Mouse (Mus musculus): ENCODE results near the gene Ppil6. TPM values are rescaled to one million over a fixed set of nuclear protein-coding genes. Genes with fewer than 3 reads are reported as not detected.

The Ppil6 gene
- polyA plus RNA-seq, 1 experiment from 2014 or later: 1.8 TPM

- Histone ChIP-seq H3K36me3 (ENCODE audit: control insufficient read depth, insufficient read depth, low read length) (no peaks in the 10 kb centered on the region), H3K9ac (replicated peaks; ENCODE audit: low read depth, low read length) (no peak overlapping the region), H3K27ac (ENCODE audit: low read length) (no peak overlapping the region), H3K4me1 (ENCODE audit: control insufficient read depth, insufficient read depth, low read length) (peaks cover 6% of the 10 kb centered on the region; the same call in 1 of the 2 replicates), H3K4me3 (ENCODE audit: low read depth, low read length) (no peak overlapping the region), H3K27me3 (ENCODE audit: control insufficient read depth, insufficient read depth, low read length) (no peaks in the 10 kb centered on the region), H3K4me2 (replicated peaks; ENCODE audit: low read depth, low read length) (no peak overlapping the region), H3K9me3 (ENCODE audit: control insufficient read depth, low read depth, low read length) (no peaks in the 10 kb centered on the region)
- ATAC-seq (ENCODE audit: insufficient number of reproducible peaks, insufficient read depth, low FRiP score, low read depth): no peak
- WGBS: 79% methylated on average over 2 of the region's 2 CpGs
These were observed 53.6 kb downstream of the Ppil6 start for GRCm38 (mm10) chr10:41543844-41544243.

GRCm38 (mm10) chr10:41544481-41545190, 54.4 kb downstream of the Ppil6 start:
- Histone ChIP-seq H3K9ac (replicated peaks; ENCODE audit: low read depth, low read length) (no peak overlapping the region), H3K4me2 (replicated peaks; ENCODE audit: low read depth, low read length) (no peak overlapping the region), H3K4me1 (ENCODE audit: control insufficient read depth, insufficient read depth, low read length) (peaks cover 6% of the 10 kb centered on the region; the same call in 1 of the 2 replicates), H3K27ac (ENCODE audit: low read length) (no peak overlapping the region), H3K4me3 (ENCODE audit: low read depth, low read length) (no peak overlapping the region), H3K36me3 (ENCODE audit: control insufficient read depth, insufficient read depth, low read length) (no peaks in the 10 kb centered on the region), H3K9me3 (ENCODE audit: control insufficient read depth, low read depth, low read length) (peaks cover 4% of the 10 kb centered on the region; the same call in 1 of the 2 replicates), H3K27me3 (ENCODE audit: control insufficient read depth, insufficient read depth, low read length) (no peaks in the 10 kb centered on the region)
- WGBS: 10% methylated on average over 7 of the region's 7 CpGs
- ATAC-seq (ENCODE audit: insufficient number of reproducible peaks, insufficient read depth, low FRiP score, low read depth): no peak

- H3K4me2 ChIP-seq (replicated peaks; ENCODE audit: low read depth, low read length): no peak overlapping the region
- no peak overlapping the region for H3K4me3 ChIP-seq (ENCODE audit: low read depth, low read length)
- H3K9me3 ChIP-seq (ENCODE audit: control insufficient read depth, low read depth, low read length): peaks cover 4% of the 10 kb centered on the region; the same call in 1 of the 2 replicates
- 49% methylated on average over 7 of the region's 7 CpGs for WGBS
- no peak overlapping the region for H3K9ac ChIP-seq (replicated peaks; ENCODE audit: low read depth, low read length)
- no peaks in the 10 kb centered on the region for H3K36me3 ChIP-seq (ENCODE audit: control insufficient read depth, insufficient read depth, low read length)
- H3K4me1 ChIP-seq (ENCODE audit: control insufficient read depth, insufficient read depth, low read length): peaks cover 7% of the 10 kb centered on the region; the same call in 1 of the 2 replicates
- no peaks in the 10 kb centered on the region for H3K27me3 ChIP-seq (ENCODE audit: control insufficient read depth, insufficient read depth, low read length)
- no peak overlapping the region for H3K27ac ChIP-seq (ENCODE audit: low read length)
- ATAC-seq (ENCODE audit: insufficient number of reproducible peaks, insufficient read depth, low FRiP score, low read depth): no peak
These were observed 55.1 kb downstream of the Ppil6 start for GRCm38 (mm10) chr10:41545224-41545755.

GRCm38 (mm10) chr10:41546396-41547165, 56.3 kb downstream of the Ppil6 start:
- H3K4me2 ChIP-seq (replicated peaks; ENCODE audit: low read depth, low read length): no peak overlapping the region
- peaks cover 11% of the 10 kb centered on the region; the same call in 1 of the 2 replicates for H3K4me1 ChIP-seq (ENCODE audit: control insufficient read depth, insufficient read depth, low read length)
- H3K9ac ChIP-seq (replicated peaks; ENCODE audit: low read depth, low read length): no peak overlapping the region
- peaks cover 4% of the 10 kb centered on the region; the same call in 1 of the 2 replicates for H3K9me3 ChIP-seq (ENCODE audit: control insufficient read depth, low read depth, low read length)
- no peak overlapping the region for H3K27ac ChIP-seq (ENCODE audit: low read length)
- 60% methylated on average over 13 of the region's 13 CpGs for WGBS
- H3K4me3 ChIP-seq (ENCODE audit: low read depth, low read length): no peak overlapping the region
- ATAC-seq (ENCODE audit: insufficient number of reproducible peaks, insufficient read depth, low FRiP score, low read depth): no peak
- no peaks in the 10 kb centered on the region for H3K36me3 ChIP-seq (ENCODE audit: control insufficient read depth, insufficient read depth, low read length)
- no peaks in the 10 kb centered on the region for H3K27me3 ChIP-seq (ENCODE audit: control insufficient read depth, insufficient read depth, low read length)

GRCm38 (mm10) chr10:41550711-41551110, 60.5 kb downstream of the Ppil6 start:
- peaks cover 4% of the 10 kb centered on the region; the same call in 1 of the 2 replicates for H3K9me3 ChIP-seq (ENCODE audit: control insufficient read depth, low read depth, low read length)
- 74% methylated on average over 7 of the region's 7 CpGs for WGBS
- ATAC-seq (ENCODE audit: insufficient number of reproducible peaks, insufficient read depth, low FRiP score, low read depth): no peak

GRCm38 (mm10) chr10:41552319-41552718, 62.1 kb downstream of the Ppil6 start:
- Histone ChIP-seq H3K9ac (replicated peaks; ENCODE audit: low read depth, low read length) (no peak overlapping the region), H3K36me3 (ENCODE audit: control insufficient read depth, insufficient read depth, low read length) (no peaks in the 10 kb centered on the region), H3K27me3 (ENCODE audit: control insufficient read depth, insufficient read depth, low read length) (no peaks in the 10 kb centered on the region), H3K9me3 (ENCODE audit: control insufficient read depth, low read depth, low read length) (peaks cover 4% of the 10 kb centered on the region; the same call in 1 of the 2 replicates), H3K4me1 (ENCODE audit: control insufficient read depth, insufficient read depth, low read length) (peaks cover 17% of the 10 kb centered on the region), H3K4me3 (ENCODE audit: low read depth, low read length) (no peak overlapping the region), H3K4me2 (replicated peaks; ENCODE audit: low read depth, low read length) (no peak overlapping the region), H3K27ac (ENCODE audit: low read length) (peak overlapping the region; percentile 13; the same call in 1 of the 2 replicates)
- WGBS: 46% methylated on average over 3 of the region's 3 CpGs
- ATAC-seq (ENCODE audit: insufficient number of reproducible peaks, insufficient read depth, low FRiP score, low read depth): no peak

More at GRCm38 (mm10) chr10:41550711-41551110, 60.5 kb downstream of the Ppil6 start:
- Histone ChIP-seq H3K4me3 (ENCODE audit: low read depth, low read length) (no peak overlapping the region), H3K4me2 (replicated peaks; ENCODE audit: low read depth, low read length) (no peak overlapping the region), H3K9ac (replicated peaks; ENCODE audit: low read depth, low read length) (no peak overlapping the region), H3K4me1 (ENCODE audit: control insufficient read depth, insufficient read depth, low read length) (peaks cover 17% of the 10 kb centered on the region), H3K27me3 (ENCODE audit: control insufficient read depth, insufficient read depth, low read length) (no peaks in the 10 kb centered on the region), H3K27ac (ENCODE audit: low read length) (no peak overlapping the region), H3K36me3 (ENCODE audit: control insufficient read depth, insufficient read depth, low read length) (no peaks in the 10 kb centered on the region)

GRCm38 (mm10) chr10:41552847-41553589, 62.8 kb downstream of the Ppil6 start:
- H3K27ac ChIP-seq (ENCODE audit: low read length): peak overlapping the region; percentile 48; the same call in 1 of the 2 replicates
- no peak overlapping the region for H3K4me3 ChIP-seq (ENCODE audit: low read depth, low read length)
- no peaks in the 10 kb centered on the region for H3K36me3 ChIP-seq (ENCODE audit: control insufficient read depth, insufficient read depth, low read length)
- H3K4me2 ChIP-seq (replicated peaks; ENCODE audit: low read depth, low read length): no peak overlapping the region
- H3K9ac ChIP-seq (replicated peaks; ENCODE audit: low read depth, low read length): no peak overlapping the region
- peaks cover 4% of the 10 kb centered on the region; the same call in 1 of the 2 replicates for H3K9me3 ChIP-seq (ENCODE audit: control insufficient read depth, low read depth, low read length)
- WGBS: 37% methylated on average over 14 of the region's 14 CpGs
- peaks cover 17% of the 10 kb centered on the region for H3K4me1 ChIP-seq (ENCODE audit: control insufficient read depth, insufficient read depth, low read length)
- peak; percentile 65 for ATAC-seq (ENCODE audit: insufficient number of reproducible peaks, insufficient read depth, low FRiP score, low read depth)
- H3K27me3 ChIP-seq (ENCODE audit: control insufficient read depth, insufficient read depth, low read length): no peaks in the 10 kb centered on the region

GRCm38 (mm10) chr10:41553711-41554110, 63.5 kb downstream of the Ppil6 start:
- no peaks in the 10 kb centered on the region for H3K36me3 ChIP-seq (ENCODE audit: control insufficient read depth, insufficient read depth, low read length)
- H3K4me2 ChIP-seq (replicated peaks; ENCODE audit: low read depth, low read length): no peak overlapping the region
- no peak overlapping the region for H3K27ac ChIP-seq (ENCODE audit: low read length)
- H3K4me3 ChIP-seq (ENCODE audit: low read depth, low read length): no peak overlapping the region
- ATAC-seq (ENCODE audit: insufficient number of reproducible peaks, insufficient read depth, low FRiP score, low read depth): no peak
- H3K4me1 ChIP-seq (ENCODE audit: control insufficient read depth, insufficient read depth, low read length): peaks cover 17% of the 10 kb centered on the region
- no peaks in the 10 kb centered on the region for H3K27me3 ChIP-seq (ENCODE audit: control insufficient read depth, insufficient read depth, low read length)
- peaks cover 4% of the 10 kb centered on the region; the same call in 1 of the 2 replicates for H3K9me3 ChIP-seq (ENCODE audit: control insufficient read depth, low read depth, low read length)
- no peak overlapping the region for H3K9ac ChIP-seq (replicated peaks; ENCODE audit: low read depth, low read length)
- WGBS: 72% methylated on average over 4 of the region's 4 CpGs

Data from stomach, embryonic 14.5 days (tissue).